Mouse (Mus musculus): ENCODE results near the gene Camp.

GRCm38 (mm10) chr9:109826181-109826580 is 23.2 kb downstream of the Camp start:
- TF ChIP-seq POLR2A (IDR thresholded peaks at IDR 0.05; ENCODE audit: insufficient read depth, low read depth, low read length) (no peak), CTCF (IDR thresholded peaks at IDR 0.05) (no peak)
